Mouse (Mus musculus) cerebral cortex, adult 2 months (tissue): Measurements from ENCODE around the gene Fam71b.

ENCODE experiments used
- WGBS: fragments of 180-500 bp; shearing (Covaris S2); methylation state at CpG from one replicate; pipeline ENCODE4 v1.1.7; 2018; 5-methylcytosine and 5-hydroxymethylcytosine counted together

The Fam71b gene

DNA sequence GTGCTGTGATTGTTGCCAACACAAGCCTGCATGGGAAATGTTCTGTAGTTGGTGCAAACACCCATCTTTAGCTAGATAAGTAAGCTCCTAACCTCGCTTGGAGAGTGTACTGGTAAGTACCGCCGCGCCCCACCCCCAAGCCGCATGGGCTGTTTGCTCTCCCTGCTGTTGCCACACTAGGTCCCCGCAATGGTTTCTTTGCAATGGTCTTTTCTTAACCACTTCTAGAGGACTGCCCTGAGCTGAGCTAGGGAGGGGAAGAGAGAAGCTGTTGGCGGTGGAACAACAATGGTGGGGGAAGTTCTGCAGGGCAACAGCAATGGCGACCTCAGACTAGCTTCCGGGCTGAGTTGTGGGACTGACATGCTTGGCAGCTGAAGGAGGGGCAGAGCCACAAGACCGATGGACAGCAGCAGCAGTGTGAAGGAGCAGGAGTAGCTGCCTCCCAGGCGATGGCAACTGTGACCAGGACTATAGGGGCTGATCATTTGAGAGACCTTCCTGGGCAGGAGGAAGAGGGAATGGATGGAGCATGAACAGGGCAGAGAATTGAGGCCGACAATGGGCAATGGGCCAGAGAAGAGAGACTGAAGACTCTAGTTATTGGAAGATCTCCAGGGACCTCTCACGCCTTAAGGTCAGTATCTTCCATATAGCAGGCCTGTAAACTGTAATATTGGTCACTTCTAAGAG, at the start of gene Fam71b:
Gene Fam71b, plus strand, starts transcription at position 393 of the 693 bp plus-strand sequence.
- WGBS = 83% methylated on average over 13 of the region's 13 CpGs

DNA sequence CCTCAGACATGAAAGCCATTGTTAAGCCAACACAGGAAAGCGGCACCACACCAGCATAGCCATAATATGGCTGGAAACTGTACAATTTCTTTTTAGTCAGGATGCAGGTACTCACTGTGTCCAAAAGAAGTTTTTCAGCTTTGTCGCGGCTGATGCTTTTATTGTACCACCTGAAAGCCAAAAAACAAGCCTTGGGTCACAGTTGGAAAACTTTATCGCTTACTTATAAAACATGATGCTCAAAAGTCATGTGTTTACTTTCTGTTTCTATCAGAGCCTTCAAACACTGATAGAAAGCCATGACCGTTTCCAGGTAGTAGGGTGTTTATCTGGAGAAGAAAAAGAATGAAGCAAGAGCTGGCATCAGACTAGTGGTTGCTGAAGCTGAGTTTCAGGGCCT, 48.6 kb upstream of the Fam71b start:
- 75% methylated on average over 5 of the region's 5 CpGs for WGBS

DNA sequence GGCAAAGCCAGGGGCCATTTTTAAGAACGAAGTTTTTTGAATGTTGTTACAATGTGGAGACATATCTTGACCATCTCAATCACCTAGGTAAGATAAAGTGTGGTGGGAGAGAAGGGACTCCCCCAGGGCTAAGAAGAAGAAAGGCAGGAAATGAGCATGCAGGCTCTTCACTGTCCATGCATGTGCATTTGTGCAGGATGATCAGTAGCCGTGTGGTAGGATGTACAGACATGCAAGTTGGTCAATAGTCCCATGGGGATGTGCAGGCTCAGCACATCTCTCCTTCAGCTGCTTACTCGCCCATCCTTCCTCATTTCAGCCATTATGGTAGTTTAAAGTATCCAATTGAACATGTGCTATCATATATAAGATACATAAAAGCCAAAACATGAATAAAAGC, 47.9 kb upstream of the Fam71b start:
- 88% methylated on average over 3 of the region's 3 CpGs for WGBS

DNA sequence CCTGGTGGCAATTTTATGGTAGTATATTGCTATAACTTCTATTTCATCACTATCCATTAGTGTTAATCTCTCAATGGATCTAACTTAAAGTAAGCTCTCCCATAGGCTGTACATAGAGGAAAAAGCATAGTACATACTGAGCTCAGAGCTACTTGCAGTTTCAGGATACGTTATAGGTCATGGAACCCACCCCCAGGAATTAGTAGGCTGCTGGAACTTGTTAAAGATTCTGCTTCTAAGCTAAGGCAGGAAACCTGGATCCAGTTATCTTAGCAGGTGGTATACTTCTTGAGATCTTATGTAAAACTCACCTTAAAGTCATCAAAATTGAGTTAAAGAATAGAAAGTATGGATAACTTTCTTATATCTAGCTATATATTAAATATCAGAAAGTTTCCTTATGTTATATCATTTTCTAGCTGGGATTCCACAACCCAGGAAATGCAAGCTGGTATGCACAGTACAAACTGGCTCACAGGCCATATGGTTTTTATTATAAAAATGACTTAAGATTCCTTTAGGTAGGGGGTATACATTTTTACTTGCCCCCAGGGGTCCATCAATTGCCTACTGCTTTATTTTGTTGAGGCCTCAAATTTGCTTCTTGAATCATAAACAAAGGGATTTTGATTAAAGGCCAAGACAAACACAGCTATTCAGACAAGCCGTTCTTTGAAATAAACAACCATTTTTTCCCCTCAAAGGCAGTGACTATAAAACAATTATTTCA, 46.5 kb upstream of the Fam71b start:
- WGBS = 53% methylated on average over 2 of the region's 2 CpGs

DNA sequence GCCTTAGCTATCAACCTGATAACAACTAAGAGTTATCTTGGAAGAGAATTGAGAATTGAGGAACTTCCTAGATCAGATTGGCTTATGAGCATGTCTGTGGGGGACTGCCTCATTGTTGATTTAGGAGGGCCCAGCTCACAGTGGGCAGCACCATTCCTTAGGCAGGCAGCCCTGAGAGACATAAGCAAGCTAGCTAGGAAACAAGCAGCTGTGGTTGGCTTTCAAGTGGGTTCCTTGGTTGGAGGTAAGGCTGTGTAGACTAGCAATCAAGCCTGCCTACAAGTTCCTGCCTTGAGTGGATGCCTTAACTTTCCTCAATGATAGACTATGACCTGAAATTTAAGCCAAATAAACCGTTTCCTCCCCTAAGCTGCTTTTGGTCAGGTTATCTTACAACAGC, 38.0 kb upstream of the Fam71b start:
- 85% methylated on average over 1 of the region's 1 CpGs for WGBS

DNA sequence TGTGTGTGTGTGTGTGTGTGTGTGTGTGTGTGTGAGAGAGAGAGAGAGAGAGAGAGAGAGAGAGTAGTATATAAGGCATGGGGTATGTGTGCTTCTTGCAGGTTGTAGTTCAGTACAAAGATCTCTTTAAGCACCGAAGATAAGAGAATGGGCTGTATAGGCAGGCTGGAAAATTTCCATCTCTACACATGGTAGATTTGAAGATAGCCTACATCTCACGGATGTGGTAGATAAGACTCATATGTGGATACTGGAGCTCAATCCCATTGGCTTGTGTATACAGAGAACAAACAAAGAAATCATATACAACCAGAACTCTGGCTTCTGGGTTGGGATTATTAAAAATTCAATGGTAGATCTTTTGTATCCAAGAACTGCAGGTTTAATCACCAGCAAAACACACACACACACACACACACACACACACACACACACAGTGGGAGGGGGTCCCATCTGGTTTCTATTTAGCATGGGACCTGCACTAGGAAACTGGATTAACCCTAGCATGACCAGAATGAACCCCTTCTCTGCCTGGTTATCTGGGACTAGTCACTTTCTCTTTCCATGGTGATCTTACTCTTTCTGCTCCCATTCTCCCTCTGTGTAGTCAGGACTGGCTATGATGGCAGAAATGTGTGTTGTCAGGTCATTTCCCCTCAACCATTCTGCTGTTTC, 35.2 kb upstream of the Fam71b start:
- WGBS = 93% methylated on average over 2 of the region's 2 CpGs

DNA sequence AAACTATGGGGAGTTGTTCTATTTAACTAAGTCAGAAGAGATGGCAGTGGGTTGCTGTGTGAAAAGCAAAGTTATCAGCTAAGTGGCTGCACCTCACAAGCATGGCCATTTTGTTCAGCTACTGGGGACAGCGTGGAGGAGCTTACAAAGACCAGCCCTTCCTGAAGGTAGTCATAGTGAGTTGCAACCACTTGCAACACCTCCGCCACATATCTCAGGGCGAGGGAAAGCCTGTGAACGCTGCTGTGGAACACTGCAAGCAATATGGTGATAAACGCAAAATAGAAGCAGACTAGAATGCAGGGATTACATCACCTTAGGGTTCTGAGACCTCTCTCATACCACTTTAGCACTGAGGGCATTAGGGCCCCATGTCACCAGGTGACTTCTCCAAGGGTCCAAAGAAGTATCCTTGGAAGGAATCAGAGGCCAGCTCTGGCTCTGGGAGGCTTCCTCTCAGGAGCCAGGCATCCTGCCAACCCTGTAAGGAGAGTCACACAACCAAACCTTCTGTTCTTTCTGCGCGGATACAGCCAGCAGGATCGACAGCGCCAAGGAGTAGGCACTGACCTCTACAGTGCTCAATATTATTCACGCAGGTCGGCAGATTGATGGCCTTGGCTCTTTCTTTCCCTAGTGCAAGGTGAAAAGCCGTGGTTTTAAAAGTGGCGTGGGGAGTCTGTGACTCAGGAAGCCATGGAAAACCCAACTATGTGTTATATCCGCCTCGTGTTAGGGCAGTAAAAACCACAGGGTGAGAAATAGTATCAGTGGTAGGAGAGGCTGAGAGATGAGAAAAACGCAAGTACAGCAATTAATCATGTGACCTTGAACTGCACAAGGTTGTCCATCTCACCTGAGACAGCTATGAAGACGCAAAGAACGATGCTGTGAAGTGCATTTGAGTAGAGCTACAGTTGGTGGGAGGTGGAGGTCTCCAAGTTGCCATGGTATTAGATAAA, 34.0 kb upstream of the Fam71b start:
- 68% methylated on average over 18 of the region's 18 CpGs for WGBS

DNA sequence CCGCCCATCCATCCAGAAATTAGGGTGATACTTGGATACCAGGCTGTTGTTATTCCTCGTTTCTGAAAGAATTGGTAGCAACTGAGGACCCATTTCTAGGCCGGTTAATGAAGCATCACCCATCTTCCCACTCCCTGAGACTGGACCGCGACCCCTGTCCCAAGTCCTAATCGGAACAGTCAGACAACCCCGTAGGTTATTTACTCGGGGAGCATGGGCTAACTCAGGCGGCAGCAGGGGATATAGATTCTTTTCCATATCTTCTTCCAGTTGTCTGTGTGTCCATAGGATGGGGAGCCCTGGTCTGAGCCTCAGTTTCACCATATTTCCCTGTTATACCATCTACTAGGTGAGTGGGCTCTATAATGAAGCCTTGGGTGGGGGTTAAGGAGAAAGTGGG, 32.5 kb upstream of the Fam71b start:
- 95% methylated on average over 9 of the region's 9 CpGs for WGBS

DNA sequence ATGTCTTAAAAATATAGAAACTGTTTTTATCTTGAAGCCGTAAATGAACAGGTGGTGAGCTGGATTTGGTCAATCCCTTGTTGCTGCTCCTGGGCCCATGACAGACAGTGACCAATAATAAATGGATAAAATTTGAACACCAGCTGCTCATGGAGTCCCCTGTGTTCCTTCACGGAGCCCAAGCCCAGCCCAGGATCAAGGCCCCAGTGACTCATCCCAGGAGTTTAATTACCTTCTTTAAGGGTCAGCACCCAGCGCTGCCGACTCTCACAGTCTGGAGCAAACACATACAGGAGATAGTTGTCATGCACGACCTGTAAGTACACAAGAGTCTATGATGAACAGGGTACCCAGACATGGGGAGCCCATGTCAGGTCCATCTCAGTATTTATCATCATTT, 30.6 kb upstream of the Fam71b start:
- 81% methylated on average over 5 of the region's 5 CpGs for WGBS

DNA sequence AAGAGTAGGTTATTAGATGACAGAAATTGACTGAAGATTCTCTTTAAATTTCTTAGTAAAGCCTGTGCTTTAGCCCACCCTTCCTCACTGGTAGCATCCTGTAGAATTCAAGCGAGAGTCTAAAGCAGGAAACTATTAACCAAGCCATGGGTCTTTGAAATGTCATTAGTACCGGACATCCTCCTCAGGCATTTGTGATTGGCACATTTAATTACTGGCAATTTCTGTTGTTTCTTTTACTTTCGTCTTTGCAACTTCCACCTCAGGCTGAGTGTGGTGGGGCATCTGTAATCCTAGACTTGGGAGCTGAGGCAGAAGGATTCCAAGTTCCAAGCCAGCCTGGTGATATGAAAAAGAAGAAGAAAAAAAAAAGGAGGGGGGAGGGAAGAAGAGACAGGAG, 30.0 kb upstream of the Fam71b start:
- WGBS = 71% methylated on average over 3 of the region's 3 CpGs

DNA sequence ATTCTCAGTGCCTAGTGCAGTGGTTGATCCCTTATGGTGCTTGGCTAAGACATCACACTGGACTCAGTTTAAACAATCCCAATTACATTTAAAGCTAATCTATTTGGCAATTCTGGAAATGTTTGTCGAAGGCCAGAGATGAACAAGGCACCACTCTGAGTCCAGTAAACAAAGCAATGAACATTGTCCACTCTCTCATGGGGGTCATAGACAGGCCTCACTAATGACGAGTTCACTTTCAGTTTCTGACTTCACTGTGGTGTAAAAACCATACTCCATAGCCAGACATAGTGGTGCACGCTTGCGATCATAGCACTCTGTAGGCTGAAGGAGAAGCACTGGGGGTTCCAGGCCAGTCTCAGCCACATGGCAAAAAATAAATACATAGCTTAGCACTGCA, 25.9 kb upstream of the Fam71b start:
- 96% methylated on average over 4 of the region's 4 CpGs for WGBS

DNA sequence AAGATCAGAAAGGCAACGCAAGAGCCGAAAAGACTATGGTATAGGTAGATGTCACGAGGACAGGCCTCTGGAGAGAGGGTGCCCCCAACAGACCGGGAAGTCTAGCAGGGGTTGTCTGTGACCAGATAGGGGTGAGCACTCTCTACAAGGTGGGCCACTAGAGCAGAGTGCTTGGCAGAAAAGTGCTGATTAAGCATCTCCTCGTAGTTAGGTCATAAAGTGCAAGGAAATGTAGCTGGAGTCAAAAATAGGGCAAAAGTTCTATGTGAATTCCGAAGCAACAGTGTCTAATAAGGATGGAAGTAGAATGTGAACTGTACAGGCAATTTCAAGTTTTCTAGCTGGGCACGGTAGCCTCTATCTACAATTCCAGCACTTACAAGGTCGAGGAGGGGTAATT, 25.1 kb upstream of the Fam71b start:
- 98% methylated on average over 8 of the region's 8 CpGs for WGBS

DNA sequence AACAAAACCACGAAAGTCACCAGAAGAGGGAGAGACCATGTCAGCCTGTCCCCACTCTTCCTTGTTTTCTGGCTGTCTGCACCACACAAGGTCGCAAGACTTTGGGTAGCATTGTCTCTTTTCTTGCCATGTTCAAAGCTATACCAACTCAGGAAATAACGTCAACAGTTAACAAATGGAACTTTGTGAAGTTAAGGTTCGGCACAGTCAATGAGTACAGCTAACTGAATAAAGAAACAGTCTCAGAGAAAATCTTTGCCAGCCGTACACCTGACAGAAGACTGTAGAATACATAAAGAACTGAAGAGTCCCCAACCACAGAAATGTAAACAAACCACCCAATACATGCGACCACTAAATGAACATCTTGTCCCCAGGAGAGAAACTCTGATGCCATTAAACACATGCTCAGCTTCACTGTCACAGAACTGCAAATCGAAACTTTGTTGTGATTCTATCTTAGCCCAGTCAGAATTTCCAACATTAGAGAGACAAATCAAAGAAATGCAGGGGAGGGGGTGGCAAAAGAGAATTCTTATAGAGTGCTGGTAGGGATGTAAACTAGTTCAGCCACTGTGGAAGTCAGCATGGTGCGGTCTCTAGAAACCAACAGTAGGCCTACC, 23.9 kb upstream of the Fam71b start:
- 88% methylated on average over 8 of the region's 8 CpGs for WGBS

DNA sequence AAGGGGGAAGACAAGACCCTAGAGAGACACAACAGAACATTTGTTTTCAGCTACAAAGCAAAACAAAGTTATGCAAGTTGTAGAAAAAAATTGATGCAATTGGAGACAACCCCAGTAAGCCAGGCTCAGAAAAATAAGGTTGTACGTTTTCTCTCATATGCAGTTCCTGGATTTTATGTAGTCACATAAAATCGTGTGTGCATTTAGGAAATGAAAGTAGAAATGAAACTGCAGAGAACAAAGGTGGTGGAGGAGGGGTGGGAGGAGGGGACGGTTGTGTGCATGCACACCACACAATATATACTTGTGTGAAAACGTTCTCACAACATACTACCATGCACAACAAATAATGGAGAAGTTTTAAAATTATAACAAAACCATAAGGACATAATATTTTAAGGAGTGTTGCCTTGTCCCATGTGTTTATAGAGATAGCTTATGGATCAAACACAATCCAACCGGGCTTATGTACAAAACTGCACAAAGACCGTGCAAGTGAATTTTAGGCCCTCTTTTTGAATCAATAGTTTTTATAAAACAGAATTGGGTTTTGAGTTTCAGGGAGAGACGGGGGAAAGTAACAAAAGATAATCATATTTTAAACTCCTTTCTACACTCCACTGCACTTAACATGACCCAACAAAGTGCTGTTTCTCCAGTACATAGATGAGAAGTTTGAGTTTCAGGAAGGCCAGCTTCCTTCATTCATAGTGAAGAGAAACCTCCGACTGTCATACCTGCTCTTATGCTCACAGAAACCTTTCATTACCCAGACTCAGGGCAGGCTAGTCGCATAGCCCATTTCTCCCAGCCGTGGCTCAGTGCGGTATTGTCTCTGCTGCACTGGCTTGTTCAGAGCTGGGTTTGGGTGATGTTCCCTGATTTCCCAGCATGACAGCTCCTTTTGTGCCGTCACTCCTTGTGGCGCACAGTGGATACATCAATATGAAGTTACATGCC, 23.0 kb upstream of the Fam71b start:
- 86% methylated on average over 13 of the region's 13 CpGs for WGBS

DNA sequence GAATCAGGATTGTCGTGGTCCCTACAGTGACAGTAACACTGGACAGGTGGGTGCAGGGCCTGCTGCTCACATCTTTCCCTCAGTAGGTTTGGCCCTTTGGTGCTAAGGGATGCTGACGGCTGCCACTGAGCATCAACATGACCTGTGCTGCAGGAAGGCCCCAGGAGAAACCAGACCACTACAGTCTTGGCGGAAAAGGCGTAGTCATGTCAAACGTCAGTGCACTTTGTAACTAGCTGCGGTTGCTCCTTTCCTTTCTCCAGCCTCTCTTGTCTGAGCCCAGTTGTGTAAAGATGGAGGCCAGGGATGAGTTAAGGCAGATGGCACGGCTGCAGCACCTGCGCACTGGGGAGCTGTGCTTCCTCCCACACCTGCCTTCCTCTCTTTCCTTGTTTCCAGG, 21.3 kb upstream of the Fam71b start:
- 93% methylated on average over 8 of the region's 8 CpGs for WGBS

DNA sequence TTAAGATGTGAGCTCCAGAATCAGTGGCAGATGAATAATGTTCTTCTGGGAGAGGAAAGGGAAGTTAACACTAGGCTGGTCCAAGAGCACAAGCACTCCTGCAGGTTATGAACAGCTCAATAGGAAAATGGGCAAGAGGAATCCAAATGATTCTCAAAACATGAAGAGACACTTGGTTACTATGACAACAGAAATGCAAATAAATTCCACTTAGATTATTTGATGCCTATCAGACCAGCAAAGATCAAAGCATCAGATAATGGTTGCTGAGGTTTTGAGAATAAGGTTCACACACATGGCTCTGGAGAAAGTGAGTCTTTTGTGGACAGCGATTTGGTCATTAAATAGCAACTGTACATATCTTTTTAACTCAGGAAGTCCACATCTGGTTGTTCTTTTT, 19.0 kb upstream of the Fam71b start:
- WGBS = 90% methylated on average over 1 of the region's 1 CpGs

DNA sequence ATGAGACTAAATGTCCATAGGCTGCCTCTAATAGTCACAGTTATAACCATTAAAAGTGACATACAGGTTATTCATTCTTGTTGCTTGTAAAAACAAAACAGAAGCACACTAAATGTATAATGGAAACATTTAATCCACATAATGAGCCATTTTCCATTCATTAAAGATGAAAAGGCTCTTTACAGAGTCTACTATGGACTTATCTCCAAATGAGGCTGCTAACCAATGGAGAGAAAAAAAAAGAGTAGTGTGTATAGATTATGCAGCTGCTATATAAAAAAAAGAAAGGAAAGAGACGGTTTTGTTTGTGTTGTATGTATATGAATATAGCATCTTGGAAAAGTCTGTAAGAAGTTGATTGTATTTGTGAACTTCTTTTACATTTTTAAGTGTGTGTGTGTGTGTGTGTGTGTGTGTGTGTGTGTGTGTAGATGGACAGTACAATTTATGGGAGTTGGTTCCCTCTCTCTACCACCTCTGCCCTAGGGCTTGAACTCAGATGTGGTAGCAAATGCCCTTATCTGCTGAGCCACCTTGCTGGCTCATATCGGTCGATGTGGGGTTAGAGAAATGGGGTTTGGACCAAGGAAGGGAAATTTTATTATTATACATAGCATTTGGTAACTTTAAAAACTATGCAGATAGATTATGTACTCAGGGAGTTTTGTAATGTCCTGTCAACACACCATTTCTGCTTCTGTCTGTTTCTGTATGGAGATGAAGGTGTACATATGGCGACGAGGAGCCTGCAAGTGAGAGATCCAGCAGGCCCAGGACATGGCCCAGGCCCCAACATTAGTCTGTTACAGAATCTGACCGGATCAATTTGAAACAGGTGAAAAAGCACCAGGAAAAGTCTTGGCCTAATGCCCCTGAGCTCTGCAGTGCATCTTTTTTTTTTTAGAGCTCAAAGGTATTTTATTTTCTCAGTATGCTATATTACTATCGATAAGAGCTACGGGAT, 18.3 kb upstream of the Fam71b start:
- 90% methylated on average over 8 of the region's 8 CpGs for WGBS

DNA sequence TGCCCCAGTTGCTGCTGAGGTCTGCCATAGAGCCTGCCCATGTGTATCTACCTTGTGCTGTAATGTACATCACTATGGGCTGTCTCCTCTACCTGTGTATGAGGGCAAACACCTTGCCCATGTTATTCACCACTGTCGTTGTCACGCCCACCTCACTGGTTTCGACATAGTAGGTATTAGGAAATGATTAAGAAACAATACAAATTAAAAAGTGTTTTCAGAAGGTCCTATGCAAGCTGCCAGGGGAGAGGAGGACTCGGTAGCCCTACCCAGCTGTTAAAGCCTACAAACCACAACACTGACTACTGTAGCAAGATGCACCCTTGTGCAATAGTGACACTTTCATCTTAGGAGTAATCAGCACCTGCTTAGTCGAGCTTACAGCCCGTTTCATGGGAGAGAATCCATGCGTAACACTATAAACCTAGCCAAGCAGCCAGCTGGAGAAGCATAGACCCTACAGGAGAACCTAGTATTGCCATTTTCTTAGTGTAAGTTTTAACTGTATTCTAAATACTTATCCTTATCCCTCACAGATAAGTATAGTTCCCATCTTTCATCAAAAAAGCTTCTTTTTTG, 16.2 kb upstream of the Fam71b start:
- WGBS = 87% methylated on average over 7 of the region's 7 CpGs

DNA sequence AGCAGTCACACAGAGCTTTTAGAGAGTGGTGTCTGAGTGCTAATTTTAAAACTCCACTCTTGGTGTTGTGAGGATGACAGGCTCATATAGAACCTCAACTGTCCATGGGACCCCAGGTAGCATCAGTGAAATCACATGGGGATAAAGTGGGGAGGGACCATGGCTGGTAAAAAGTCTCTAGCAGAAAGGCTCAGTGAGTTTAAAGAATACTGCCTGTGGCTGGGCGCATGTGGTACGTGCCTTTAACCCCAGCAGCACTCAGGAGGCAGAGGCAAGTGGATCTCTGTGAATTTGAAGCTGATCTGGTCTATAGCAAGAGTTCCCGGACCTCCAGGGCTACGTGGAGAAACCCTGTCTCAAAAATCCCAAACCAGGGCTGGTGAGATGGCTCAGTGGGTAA, 13.9 kb upstream of the Fam71b start:
- WGBS = 98% methylated on average over 4 of the region's 4 CpGs
